Mouse (Mus musculus): ENCODE data around the gene Mettl3.

DNA sequence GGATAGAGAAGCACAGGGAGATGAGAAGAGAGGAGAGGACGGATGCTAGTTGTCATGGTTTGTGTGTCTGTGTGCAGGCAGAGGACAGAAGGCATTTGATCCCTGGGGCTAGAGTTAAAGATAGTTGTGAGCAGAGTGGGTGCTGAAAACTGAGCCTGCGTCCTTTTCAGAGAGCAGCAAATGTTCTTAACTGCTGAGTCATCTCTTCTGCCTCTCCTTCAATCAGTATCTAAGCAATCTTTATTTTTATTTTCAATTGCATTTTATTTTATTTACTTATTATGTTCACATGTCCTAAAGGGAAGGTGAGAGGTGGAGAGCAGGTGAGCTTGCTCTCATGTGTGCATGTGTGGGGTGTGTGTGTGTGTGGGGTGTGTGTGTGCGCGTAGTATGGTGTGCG is 21.3 kb downstream of the Mettl3 start:
- TF ChIP-seq EP300 (IDR thresholded peaks at IDR 0.05; ENCODE audit: insufficient read depth, low read depth, low read length) = no peak
- TF ChIP-seq CTCF (IDR thresholded peaks at IDR 0.05) = no peak
- TF ChIP-seq POLR2A (IDR thresholded peaks at IDR 0.05; ENCODE audit: insufficient read depth, low read depth, low read length) = no peak

All from heart, adult 2 months (tissue).